Mouse (Mus musculus) hindbrain, embryonic 16.5 days (tissue): ENCODE measurements at regions not wholly inside any gene's neighbourhood (a gene's known extent, or its start where the extent isn't known, plus 50 kb on each side); places are given as distances from the start of the nearest gene placed in this dataset.

Experiments used
- ATAC-seq: fragments of 200-750 bp; cut with Nextera tagmentation; 2 replicates; pipeline ENCODE4 v1.8.0; 2017; ENCODE audit warnings: moderate TSS enrichment, moderate library complexity
- H3K27ac ChIP-seq: fragments of 300-500 bp; sonication (generic); 2 replicates; pipeline ENCODE4 v1.5.1; 2014; ENCODE audit warnings: low read depth, mild to moderate bottlenecking, control low read depth, low read length, moderate library complexity
- H3K27me3 ChIP-seq: fragments of 300-500 bp; sonication (generic); replicated peaks from 2 replicates; pipeline ENCODE4 v1.6.1; 2014; ENCODE audit warnings: low read length; ENCODE audit not compliant: control insufficient read depth, insufficient read depth
- H3K36me3 ChIP-seq: fragments of 300-500 bp; sonication (generic); 2 replicates; pipeline ENCODE4 v1.6.1; 2014; ENCODE audit warnings: mild to moderate bottlenecking, low read length, moderate library complexity, mixed read lengths; ENCODE audit not compliant: control insufficient read depth, insufficient read depth
- H3K4me1 ChIP-seq: fragments of 300-500 bp; sonication (generic); 2 replicates; pipeline ENCODE4 v1.6.1; 2014; ENCODE audit warnings: low read depth, low read length; ENCODE audit not compliant: control insufficient read depth, insufficient read depth
- H3K4me2 ChIP-seq: fragments of 300-500 bp; sonication (generic); 2 replicates; pipeline ENCODE4 v1.6.1; 2014; ENCODE audit warnings: mild to moderate bottlenecking, low read length, control low read depth, moderate library complexity
- H3K4me3 ChIP-seq: fragments of 300-500 bp; sonication (generic); 2 replicates; pipeline ENCODE4 v1.5.1; 2014; ENCODE audit warnings: mild to moderate bottlenecking, low read length, control low read depth, moderate library complexity
- H3K9ac ChIP-seq: fragments of 300-500 bp; sonication (generic); 2 replicates; pipeline ENCODE4 v1.6.1; 2014; ENCODE audit warnings: low read depth, mild to moderate bottlenecking, control low read depth, low read length, moderate library complexity
- H3K9me3 ChIP-seq: fragments of 300-500 bp; sonication (generic); 2 replicates; pipeline ENCODE4 v1.6.1; 2014; ENCODE audit warnings: mild to moderate bottlenecking, low read length, moderate library complexity; ENCODE audit not compliant: control insufficient read depth
- WGBS: fragments of 180-500 bp; shearing (Covaris S2); extraction: QIAGEN DNeasy Blood & Tissue Kit; methylation state at CpG from one replicate; pipeline ENCODE4 v1.1.7; 2014; 5-methylcytosine and 5-hydroxymethylcytosine counted together

DNA sequence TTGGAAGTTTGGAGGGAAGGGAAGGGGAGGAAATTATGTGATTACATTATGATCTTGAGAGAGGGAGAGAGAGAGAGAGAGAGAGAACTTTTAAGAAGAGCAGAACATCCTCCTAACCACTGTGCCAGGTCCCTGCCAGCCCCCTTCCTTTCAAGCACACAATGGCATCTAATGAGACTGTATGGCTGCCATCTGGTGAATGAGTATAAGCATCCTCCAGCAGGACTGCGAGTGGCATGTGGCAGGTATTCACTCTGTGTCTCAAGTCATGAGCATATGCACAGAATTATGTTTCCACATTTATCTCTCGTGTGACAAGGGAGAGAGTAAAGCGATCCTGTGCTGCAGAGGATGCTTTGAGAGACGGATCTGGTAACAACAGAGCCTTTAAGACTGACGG is 156.9 kb downstream of the 1700129C05Rik start:
- Histone ChIP-seq H3K9ac (no peak overlapping the region), H3K4me3 (no peak overlapping the region), H3K36me3 (no peaks in the 10 kb centered on the region), H3K27ac (no peak overlapping the region), H3K4me1 (no peaks in the 10 kb centered on the region), H3K9me3 (no peaks in the 10 kb centered on the region), H3K4me2 (no peak overlapping the region), H3K27me3 (no peaks in the 10 kb centered on the region)
- WGBS = 56% methylated on average over 5 of the region's 5 CpGs
- ATAC-seq = peak; percentile 56; the same call in 1 of the 2 replicates

DNA sequence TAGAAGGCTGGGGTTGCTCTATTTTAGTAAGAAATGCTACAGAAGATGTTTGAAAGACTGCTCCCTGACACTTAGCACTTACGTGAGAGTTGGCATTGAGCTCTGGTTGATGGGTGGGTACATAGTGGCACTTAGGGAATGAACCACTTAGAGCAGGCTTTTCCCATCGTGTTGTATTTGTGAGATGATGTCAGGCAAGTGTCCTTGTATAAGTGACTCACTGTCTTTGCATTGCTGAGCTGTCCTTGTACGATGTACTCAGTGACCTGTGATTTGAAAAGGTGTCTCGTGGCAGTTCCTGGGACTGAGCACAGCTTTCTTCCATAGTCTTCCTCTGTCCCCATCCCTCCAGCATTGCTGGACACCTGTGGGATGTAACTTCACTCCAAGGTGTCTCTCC is 165.9 kb downstream of the 1700129C05Rik start:
- no peak overlapping the region for H3K4me3 ChIP-seq
- H3K9me3 ChIP-seq = no peaks in the 10 kb centered on the region
- no peak for ATAC-seq
- WGBS = 95% methylated on average over 4 of the region's 4 CpGs
- H3K9ac ChIP-seq = no peak overlapping the region
- no peak overlapping the region for H3K27ac ChIP-seq
- H3K4me1 ChIP-seq = no peaks in the 10 kb centered on the region
- no peaks in the 10 kb centered on the region for H3K36me3 ChIP-seq
- H3K27me3 ChIP-seq = no peaks in the 10 kb centered on the region
- H3K4me2 ChIP-seq = no peak overlapping the region

DNA sequence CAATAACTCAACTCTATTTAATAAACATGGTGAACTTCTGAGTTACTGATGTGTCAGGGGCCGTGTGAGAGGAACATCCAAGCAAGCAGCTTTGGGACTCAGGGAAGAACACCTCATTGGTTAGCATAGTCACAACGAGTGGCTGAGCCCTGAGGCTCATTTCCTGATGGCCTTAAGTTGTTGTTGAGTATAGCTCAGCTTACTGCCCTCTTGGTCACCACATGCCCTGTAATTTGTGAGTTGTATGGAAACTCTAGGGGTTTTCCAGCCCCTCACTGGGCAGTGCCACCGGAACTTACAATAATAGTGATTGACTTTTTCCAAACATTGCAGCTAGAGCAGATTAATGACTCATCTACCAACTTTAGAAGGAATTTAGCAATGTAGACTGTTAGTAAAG is 173.4 kb downstream of the 1700129C05Rik start:
- Histone ChIP-seq H3K27me3 (no peaks in the 10 kb centered on the region), H3K27ac (no peak overlapping the region), H3K36me3 (no peaks in the 10 kb centered on the region), H3K9me3 (no peaks in the 10 kb centered on the region), H3K9ac (no peak overlapping the region), H3K4me1 (no peaks in the 10 kb centered on the region), H3K4me2 (no peak overlapping the region), H3K4me3 (no peak overlapping the region)
- WGBS = 68% methylated on average over 3 of the region's 3 CpGs
- no peak for ATAC-seq

DNA sequence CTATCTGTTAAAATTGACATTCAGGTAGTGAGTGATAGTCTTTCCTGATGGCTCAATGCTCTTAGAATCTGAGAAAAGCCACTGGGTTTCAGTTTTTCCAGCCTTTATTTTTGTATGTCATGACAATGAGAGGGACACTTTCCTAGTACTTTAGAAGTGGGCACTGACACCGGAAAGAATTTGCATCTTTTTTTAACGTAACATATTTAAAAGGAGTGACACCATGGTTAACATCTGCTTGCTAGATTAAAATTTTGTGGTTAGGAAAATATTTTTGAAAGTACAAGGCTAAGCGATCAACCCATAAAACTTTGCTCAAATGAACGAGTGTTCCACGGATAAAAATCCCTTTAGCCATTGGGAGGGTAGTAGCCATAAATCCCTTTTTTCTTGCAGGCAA is 174.7 kb downstream of the 1700129C05Rik start:
- no peak for ATAC-seq
- Histone ChIP-seq H3K4me3 (no peak overlapping the region), H3K27ac (no peak overlapping the region), H3K9ac (no peak overlapping the region), H3K9me3 (no peaks in the 10 kb centered on the region), H3K36me3 (no peaks in the 10 kb centered on the region), H3K4me2 (no peak overlapping the region), H3K27me3 (no peaks in the 10 kb centered on the region), H3K4me1 (no peaks in the 10 kb centered on the region)
- WGBS = 96% methylated on average over 5 of the region's 5 CpGs

DNA sequence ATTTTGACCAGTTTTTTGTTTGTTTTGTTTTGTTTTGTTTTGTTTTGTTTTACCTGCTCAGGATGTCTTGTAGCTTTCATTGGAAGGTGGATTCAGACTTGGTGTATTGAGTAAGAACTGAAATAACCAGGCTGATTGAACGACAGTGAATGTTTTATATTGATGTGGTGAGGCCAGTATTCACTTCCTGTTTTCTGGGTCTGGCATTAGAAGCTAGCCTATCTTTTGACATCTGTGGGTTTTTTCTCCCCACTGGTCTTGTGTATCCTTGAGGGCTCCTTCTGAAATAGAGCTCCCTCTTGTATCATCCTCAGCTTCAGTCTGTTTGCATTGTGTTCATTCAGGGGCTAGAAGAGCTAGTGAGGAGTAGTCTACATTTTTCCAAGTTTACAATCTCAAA is 175.5 kb downstream of the 1700129C05Rik start:
- H3K9me3 ChIP-seq = no peaks in the 10 kb centered on the region
- 95% methylated on average over 1 of the region's 1 CpGs for WGBS
- no peak for ATAC-seq
- no peaks in the 10 kb centered on the region for H3K4me1 ChIP-seq
- H3K4me3 ChIP-seq = no peak overlapping the region
- no peak overlapping the region for H3K4me2 ChIP-seq
- H3K36me3 ChIP-seq = no peaks in the 10 kb centered on the region
- no peak overlapping the region for H3K9ac ChIP-seq
- no peaks in the 10 kb centered on the region for H3K27me3 ChIP-seq
- no peak overlapping the region for H3K27ac ChIP-seq

DNA sequence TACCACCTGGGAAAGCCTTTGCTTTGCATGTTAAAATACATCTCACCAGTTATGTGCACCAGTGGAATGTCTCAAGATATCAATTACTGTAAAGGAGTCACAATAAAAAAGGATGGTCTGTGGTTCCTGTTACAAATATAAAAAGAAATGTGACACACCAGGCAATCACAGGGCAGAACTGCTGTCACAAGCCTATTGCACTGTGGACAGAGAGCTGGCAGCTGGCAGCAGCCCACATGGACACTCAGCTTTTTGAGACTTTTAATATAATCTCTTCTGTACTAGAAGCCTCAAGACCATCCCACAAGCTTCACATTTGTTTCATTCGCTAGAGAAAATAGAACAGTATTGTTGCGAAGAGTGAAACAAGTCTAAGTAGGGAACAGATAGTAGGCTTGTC is 197.7 kb downstream of the 1700129C05Rik start:
- no peaks in the 10 kb centered on the region for H3K4me1 ChIP-seq
- no peak overlapping the region for H3K4me2 ChIP-seq
- H3K27me3 ChIP-seq = no peaks in the 10 kb centered on the region
- H3K27ac ChIP-seq = no peak overlapping the region
- ATAC-seq = no peak
- H3K9me3 ChIP-seq = no peaks in the 10 kb centered on the region
- no peak overlapping the region for H3K9ac ChIP-seq
- no peak overlapping the region for H3K4me3 ChIP-seq
- no peaks in the 10 kb centered on the region for H3K36me3 ChIP-seq
- WGBS = 92% methylated on average over 2 of the region's 2 CpGs

DNA sequence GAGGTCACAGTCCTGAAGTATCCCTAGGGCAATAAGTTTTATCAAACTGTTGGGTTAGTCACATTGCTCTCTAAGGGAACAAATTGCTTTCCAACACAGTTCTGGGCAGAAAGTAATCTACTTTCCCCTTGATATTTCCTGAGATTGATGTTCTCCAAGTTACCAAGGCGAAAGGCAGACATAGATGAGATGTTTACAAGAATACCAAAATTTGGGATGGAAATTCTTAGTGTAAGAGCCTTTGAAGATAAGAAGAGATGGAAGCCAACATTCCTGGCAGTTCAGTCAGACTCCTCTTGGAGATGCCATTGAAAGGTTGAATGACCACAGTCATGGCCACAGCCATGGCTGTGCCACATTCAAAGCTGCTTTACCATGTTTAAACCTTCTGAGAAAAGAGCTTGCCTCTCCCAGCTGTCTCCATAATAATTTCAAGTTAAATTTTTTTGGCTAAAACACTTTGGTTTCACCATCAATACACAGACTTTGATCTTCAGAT is 199.4 kb downstream of the 1700129C05Rik start:
- no peaks in the 10 kb centered on the region for H3K36me3 ChIP-seq
- no peaks in the 10 kb centered on the region for H3K9me3 ChIP-seq
- ATAC-seq = no peak
- 92% methylated on average over 1 of the region's 1 CpGs for WGBS
- H3K4me3 ChIP-seq = no peak overlapping the region
- no peak overlapping the region for H3K27ac ChIP-seq
- H3K27me3 ChIP-seq = no peaks in the 10 kb centered on the region
- H3K4me2 ChIP-seq = no peak overlapping the region
- H3K9ac ChIP-seq = no peak overlapping the region
- H3K4me1 ChIP-seq = no peaks in the 10 kb centered on the region; the same call in 1 of the 2 replicates

DNA sequence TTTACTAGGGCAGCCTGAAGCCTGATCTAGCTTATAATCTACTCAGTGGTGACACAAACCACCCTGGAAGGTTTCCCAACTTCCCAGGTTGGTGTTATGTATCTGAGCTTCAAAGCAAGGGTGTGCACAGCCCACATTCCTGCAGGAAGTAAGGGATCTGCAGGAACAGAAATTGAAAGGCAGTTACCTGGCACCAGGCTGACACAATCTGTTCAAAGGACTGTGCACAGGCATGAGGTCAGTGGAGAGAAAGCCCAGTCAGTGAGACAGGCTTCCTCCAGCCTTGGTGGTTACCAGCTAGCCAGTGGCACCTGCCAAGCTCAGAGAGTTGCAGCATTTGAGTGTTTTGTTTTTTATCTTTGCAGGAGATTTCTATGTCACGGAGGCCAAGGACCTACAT is 203.6 kb downstream of the 1700129C05Rik start:
- WGBS = 82% methylated on average over 1 of the region's 1 CpGs
- no peak for ATAC-seq

DNA sequence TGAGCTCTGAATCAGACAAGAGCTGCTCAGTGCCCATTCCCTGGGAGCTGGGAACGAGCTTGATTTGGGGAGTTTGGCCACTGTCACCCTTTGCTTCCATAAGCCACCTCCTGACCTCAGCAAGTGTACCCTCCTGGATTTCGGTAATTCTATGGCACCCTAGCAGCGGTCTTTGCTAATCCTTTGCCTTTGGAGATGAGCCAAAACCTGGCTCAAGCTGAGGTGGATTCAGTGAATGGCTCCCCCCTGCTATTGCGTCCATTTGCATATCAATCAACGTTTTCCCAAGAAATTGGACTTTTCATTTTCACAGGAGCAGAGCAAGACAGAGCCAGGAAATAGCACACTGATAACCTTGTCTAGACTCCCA is 204.1 kb downstream of the 1700129C05Rik start:
- WGBS = 21% methylated on average over 5 of the region's 5 CpGs
- Histone ChIP-seq H3K4me1 (peaks cover 6% of the 10 kb centered on the region), H3K4me3 (no peak overlapping the region), H3K9me3 (no peaks in the 10 kb centered on the region), H3K27me3 (no peaks in the 10 kb centered on the region), H3K27ac (no peak overlapping the region), H3K4me2 (no peak overlapping the region), H3K36me3 (no peaks in the 10 kb centered on the region), H3K9ac (no peak overlapping the region)
- ATAC-seq = peak; percentile 17; the same call in 1 of the 2 replicates

More for the DNA sequence above, 203.6 kb downstream of the 1700129C05Rik start:
- H3K27me3 ChIP-seq = no peaks in the 10 kb centered on the region
- no peak overlapping the region for H3K27ac ChIP-seq
- no peaks in the 10 kb centered on the region for H3K9me3 ChIP-seq
- H3K4me1 ChIP-seq = peaks cover 6% of the 10 kb centered on the region
- H3K9ac ChIP-seq = no peak overlapping the region
- H3K4me2 ChIP-seq = no peak overlapping the region
- no peaks in the 10 kb centered on the region for H3K36me3 ChIP-seq
- H3K4me3 ChIP-seq = no peak overlapping the region
